Mouse (Mus musculus) brain, embryonic 18.5 days (tissue): Measurements from ENCODE around the gene Gm20388.

Source experiments
- DNase-seq: peaks from one replicate; pipeline ENCODE4 v3.0.0-alpha.2; 2012; ENCODE audit warnings: low read depth, low spot score

Gm20388 gene

DNA sequence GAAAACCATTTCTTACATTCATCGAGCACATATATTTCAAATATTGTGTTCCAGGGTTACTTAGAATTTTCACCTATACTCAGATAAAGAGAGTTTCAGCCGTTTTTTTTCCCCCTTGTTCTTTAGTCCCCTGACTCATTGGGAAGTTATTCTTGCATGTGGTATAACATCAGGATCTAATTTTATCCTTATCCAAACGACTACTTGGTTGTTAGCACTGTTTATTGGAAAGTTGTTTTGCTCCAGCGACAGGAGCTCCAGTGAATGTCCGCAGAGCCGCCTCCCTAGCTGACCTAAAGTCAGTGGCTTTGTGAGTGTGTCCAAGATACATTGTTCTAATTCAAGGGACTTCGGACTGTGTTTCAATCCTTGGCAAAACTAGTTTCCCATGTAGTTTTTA, 3723.2 kb downstream of the Gm20388 start:
- no peak for DNase-seq

DNA sequence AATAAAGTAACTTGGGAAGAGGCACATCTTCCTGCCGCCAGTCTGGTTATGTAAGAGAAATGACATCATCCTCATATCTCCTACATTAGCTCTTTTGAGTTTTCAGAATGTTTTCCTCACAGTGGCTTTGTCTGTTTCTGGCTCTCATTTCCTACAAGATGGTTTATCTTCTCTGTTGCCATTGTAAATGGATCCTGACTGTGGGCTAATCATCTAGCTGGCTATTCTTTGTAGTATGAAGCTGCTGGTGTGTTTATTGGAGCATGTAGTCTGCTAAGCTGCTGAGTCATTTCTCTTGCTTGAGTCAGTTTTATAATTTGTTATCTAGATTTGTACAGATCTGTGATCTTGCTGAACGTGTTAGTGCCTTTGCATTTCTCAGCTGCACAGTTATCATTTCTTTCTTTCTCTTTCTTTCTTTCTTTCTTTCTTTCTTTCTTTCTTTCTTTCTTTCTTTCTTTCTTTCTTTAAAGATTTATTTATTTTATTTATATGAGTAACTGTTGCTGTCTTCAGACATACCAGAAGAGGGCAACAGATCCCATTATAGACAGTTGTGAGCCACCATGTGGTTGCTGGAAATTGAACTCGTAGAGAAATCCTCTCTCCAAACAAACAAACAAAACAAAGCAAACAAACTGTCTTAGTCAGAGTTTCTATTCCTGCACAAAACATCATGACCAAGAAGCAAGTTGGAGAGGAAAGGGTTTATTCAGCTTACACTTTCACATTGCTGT, 3723.9 kb downstream of the Gm20388 start:
- DNase-seq: no peak

DNA sequence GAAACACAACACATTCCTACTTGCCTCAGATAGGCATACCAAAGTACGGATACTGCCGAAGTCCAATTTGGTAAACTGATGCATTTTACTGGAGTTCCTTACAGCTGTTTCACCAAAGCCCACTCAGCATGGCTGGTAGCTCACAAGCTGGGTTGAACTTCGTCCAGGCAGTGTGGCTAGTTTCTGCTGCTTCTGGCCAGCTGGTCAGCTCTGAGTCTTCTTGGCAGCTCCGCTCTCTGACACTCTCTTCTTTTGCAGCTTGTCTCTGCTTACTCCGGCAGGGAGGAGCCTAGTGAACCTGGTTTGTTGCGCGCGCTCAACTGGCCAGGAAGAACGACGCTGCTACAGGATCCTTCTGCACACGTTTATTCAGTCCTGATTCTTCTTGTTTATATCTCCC, 3725.0 kb downstream of the Gm20388 start:
- DNase-seq: no peak

DNA sequence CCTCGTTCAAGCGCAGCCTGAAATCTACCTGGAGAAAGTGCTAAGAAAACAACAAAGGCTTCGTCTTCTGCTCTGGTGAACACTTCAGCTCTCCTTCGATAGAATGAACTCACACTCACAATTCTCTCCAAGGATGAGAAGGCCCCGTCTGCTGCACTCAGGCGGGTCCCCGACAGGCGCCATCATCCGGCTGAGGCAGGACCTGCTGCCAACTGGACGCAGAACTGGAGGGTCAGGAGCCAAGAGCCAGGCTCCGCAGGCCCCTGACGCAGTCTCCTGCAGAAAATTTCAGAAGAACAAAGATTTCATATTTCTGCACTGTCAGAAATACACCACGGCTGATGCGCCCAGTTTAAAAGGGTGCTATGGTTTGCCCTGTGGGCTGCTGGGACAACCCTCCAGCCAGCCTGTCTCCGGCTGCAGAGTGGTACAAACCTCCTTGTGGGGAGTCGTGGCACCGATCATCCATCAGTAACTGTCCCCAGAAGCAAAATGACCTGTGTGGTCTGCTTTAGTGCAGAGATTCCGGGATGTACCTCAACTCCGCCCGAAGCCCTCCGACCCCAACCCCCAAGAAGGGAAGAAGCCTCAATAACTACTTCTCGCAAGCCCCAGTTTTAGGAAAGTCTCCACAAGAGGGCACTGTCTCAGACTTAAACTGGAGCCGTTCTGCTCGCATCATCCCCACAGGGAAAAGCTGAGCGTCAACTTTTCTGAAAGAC, 3732.8 kb downstream of the Gm20388 start:
- DNase-seq: no peak

DNA sequence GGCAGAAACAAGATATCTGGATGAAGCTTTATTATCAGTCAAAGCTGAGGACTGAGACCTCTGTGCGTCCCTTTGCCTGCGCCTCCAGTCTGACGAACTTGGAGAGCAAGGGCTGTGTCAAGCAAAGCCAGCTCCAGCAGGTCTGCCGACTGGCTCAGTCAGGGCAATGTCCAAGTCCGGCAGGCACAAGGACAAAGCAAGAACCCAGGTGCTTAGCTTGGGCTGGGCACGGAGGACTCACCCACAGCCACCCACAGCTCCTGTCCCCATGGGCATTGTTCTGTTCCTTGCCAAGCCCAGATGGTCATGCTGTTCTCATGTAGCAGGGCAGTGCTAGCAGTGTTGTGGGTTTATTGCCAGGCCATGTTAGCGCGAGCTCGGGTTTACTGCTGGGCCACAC, 3734.6 kb downstream of the Gm20388 start:
- no peak for DNase-seq

DNA sequence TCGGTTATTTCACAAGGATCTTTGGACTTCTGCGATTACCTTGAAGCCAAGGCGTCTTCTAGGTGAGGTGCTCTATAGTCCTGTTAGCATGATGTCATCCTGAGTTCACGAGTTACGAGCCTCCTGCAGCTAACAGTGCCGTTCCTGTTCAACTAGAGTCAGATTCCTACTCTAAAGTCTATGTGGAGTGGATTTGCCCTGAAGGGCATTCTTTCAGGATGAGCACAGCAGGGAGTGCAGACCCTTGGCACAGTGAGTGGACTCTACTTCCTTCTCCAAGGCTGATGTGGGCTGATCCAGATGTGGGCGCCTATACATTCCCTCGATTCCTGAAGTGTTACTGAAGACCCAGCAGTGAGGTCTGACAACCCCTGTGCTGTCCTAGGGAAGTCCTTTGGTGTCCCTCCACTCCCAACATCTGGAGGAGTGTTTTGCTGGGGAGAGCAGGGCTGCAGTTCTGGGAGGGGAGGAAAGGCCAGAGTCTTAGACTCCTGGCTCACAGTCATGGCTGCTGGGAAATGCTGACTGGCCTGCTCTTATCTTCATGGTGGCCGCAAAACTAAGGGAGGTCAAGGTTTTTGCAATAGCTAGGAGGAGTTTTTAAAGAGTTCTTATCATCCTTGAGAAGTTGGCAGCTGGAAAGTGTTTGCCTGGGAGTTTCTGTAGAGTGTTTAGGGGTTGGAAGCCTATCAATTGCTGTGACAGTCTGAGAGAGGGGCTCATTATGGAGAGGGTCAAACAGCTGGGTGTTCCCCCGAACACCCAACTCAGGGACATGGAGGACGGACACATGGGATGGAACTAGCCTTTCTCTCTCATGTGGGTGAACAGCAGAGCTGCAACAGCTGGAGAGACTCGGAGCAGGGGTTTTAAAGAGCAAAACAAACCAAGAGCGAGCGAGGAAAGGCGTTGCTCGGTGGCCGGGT, 3737.9 kb downstream of the Gm20388 start:
- no peak for DNase-seq

DNA sequence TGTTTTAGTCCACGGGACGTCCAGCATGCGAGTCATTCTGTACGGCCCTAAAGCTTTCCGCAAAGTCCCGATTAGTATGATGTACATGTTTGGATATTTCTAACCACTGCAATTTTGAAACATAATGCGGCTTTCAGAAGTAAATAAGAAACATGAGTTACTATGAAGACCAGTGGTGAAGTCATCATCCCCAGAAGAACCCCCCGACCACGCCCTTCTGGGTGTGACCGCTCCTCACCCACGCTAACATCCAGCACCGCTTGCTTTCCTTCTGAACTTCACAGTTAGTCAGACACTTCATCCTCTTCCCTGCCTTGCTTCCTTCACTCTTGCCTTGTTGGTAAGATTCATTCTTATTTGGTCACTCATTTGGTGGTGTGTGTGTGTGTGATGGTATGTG, 3738.8 kb downstream of the Gm20388 start:
- no peak for DNase-seq

DNA sequence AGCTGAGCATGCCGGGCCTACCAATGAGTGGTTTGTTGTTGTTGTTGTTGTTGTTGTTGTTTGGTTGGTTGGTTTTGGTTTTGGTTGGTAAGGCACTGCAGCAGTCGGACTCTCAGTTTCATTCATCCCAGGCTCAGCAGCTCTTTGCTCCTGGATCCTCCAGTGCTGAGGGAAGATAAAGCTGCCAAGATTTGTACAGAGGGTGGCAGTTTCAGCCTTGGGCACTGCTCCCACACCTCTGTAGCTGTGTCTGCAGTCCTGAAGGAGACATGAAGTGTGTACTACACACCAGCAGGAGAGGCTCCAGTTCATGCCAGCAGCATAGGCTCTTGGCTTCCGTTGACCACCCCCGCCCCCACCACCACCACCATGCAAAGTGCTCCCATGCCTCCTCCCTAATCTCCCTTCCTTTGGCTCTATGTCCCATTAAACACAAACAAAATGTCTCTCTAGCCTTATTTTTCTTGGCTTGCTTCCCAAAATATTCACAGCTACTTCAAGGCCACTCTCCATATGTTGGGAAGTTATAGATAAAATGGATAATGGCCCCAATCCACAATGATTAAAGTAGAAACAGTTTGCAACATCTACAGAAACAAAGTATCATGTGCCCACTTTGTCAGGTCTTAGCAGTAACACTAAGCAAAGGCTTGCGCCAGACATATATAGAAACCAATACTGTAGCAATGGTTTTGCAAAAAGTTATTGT, 3740.9 kb downstream of the Gm20388 start:
- DNase-seq: no peak

DNA sequence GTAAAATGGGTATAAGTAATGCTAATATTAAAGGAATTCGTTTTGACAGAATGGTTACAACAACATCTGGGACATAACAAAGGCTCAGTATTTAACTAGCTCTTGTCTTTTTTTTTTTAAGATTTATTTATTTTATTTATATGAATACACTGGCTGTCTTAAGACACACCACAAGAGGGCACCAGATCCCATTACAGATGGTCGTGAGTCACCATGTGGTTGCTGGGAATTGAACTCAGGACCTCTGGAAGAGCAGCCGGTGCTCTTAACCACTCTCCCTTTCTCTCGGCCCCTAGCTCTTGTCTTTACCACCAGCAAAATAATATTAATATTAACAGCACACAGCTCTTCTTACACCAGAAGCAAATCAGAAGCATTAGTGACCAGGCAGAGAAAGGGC, 3742.0 kb downstream of the Gm20388 start:
- no peak for DNase-seq

DNA sequence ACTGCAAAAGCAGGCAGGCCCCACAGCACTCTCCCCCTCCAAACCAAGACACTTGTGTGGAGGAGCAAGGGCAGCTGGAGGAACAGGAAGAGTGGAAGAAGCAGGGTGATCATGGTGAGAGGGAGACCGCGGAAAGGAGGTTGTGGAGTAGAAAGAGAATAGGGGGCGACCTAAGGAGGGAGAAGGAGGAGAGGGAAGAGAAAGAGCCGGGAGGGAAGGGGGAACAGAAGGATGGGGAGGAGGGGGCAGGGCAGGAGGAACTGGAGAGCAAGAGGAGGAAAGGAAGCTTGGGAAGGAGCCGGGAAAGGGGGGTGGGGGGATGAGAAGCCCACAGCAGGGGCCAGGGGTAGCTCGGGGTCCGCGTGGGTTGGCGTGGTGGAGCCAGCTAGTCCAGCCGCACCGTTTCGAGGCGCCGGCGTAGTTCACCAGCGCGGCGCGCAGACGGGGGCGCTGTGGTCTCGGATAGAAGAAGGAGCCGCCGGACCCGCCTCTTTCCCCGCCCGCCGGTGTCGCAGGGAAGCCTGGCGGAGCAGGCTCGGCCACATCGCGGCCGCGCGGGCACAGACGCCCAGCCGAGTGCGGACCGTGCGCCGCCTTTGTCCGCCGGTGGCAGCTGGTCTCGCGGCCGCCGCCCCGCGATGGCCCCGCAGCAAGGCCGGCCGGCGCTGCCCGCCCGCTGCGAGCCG, 3742.8 kb downstream of the Gm20388 start, which contains the start of gene Rhou:
Gene Rhou (plus strand): TSS at position 622 of the 686 bp plus-strand sequence.
- peak; percentile 70 for DNase-seq

DNA sequence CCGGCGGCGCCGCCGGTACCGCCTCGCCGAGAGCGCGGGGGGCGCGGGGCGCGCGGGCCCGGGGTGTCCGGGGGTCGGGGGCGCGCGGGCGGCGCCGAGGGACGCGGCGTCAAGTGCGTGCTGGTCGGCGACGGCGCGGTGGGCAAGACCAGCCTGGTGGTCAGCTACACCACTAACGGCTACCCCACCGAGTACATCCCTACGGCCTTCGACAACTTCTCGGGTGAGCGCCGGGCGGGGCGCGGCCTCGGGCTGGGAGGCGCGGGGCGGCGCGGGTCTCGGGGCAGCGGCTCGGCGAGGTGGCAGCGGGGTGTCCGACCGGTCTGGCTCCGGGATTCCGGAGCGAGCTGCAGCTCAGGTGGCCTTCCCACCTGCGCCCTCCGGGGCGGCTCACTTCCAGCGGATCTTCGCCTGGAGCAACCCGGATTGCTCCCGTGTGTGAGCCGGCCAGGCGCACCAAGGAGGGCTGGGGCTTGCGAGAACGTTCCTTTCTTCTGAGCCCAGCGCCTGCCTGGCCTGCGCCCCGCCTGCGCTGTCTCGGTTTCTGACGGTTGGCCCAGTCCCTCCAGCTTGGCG, 3743.4 kb downstream of the Gm20388 start:
- DNase-seq: no peak

DNA sequence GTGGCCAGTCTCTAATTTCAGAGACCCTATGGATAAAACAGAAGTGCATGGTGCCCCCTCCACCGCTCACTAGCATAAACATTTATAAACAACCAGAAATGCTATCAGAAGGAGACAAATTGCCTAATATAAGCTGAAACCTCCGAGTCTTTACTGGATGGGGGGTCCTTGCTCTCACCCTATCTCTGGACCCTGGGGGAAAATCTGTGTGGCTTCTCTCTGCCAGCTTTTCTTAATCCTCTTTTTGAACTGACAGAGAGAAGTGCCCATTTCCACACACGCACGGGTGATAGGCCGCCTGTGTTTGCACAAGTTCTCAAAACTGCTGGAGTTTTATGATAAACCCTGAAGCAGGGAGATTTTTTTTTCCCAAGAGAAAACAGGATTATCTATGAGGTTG, 3744.1 kb downstream of the Gm20388 start:
- no peak for DNase-seq

DNA sequence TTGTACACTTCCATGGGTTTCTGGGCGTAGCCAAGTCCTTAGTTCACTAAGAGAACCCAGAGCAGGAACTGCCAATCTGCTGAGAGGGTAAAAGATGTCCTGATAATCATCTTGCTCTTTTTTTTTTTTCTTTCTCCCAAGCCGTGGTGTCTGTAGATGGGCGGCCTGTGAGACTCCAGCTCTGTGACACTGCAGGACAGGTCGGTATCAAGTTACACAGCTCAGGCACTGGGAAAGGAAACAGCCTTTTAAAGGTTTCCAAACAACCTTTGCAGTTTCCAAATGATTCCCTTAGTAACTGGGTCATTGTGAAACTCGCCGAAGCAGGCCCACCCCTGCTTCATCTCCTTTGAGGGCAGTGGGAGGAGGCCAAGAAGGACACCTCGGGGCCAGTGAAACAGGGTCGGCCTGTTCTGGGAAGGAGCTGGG, 3744.7 kb downstream of the Gm20388 start:
- DNase-seq: no peak

DNA sequence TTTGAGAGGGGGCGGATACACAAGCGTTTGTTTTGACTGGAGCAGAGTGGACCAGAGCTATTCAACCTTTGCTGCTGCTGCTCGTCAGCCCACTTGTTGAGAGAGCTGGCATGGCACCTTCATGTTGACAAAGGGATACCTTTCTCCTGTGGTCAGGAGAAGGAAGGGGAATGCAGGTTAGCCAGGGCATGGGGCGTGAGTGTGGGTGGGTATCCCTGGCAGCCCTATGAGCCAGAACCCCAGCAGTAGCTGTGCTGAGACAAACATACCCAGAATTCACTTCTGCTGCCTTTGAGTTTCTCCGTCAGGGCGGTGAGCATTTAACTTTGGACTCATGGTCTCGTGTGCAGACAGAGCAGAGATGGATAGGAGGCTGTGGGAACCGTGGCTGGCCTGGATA, 3747.2 kb downstream of the Gm20388 start:
- DNase-seq: no peak

DNA sequence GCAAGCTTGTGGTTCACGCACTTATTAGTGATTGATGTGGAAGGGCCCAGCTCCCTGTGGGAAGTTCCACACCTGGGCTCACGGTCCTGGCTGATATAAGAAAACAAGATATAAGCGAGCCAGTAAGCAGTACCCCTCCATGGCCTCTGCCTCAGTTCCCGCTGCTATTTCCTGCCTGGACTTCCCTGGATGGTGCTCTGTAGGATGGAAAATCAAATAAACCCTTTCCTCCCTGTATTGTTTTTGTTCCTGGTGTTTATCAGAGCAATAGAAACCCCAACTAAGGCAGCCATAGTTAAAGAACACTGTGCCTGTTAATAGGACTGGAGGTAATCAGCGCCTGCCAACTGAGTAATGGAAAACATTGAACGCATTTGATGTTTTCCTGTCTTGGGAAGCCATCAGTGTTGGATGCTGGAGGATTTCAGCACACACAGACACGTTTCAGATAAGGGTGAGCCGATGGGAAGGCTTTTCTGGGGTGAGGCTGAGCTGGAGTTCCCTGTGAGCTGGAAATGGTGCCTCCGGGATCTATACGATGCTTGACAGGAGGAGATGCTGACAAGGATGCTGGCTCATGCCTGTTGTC, 3748.9 kb downstream of the Gm20388 start:
- DNase-seq: no peak

DNA sequence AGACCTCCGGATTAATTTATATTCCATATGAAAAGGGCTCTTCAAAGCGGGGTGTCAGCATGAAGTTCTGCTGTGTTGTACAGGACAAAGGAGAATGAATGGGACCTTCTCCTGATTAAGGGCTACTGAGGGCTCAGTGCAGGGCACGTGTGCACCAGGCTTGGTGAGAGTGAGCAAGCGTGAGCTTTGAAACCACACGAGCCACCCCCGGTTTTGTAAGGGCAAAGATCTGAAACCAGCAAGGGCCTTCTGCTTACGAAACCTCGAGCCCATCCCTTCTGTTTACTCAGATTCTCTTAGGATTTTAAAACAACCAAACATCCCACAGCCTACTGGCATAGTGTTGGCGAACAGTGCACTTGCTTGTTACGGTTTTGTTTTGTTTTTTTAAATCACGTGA, 3750.9 kb downstream of the Gm20388 start:
- no peak for DNase-seq

DNA sequence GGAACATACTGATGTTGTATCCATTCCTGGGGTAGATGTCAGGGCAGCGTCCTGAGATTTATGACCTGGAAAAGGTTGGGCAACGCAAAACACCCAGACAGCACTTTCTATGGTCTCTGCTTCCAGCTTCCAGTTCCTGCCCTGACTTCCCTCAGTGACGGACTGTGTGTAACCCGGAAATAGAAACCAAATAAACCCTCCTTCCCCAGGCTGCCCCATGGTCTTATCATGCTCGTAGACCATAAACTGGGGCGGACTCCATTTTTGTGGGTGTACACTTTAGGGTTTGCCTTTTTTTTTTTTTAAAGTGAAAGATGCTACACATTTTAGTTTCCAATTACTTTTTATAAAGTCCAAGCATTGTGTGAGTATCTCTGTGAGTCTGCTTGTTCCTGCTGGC, 3754.9 kb downstream of the Gm20388 start:
- no peak for DNase-seq

DNA sequence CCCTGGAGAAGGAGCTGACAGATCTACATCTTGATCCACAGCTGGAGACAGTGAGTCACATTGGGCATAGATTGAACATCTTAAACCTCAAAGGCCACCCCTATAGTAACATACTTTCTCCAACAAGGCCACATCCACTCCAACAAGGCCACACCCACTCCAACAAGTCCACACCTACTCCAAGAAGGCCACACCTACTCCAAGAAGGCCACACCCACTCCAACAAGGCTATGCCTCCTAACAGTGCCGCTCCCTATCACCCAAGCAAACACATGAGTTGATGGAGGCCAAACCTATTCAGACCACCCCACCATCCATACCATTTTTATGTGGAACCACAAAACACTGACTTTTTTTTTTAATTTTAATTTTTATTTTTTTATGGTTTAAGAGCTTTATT, 3756.2 kb downstream of the Gm20388 start:
- no peak for DNase-seq

DNA sequence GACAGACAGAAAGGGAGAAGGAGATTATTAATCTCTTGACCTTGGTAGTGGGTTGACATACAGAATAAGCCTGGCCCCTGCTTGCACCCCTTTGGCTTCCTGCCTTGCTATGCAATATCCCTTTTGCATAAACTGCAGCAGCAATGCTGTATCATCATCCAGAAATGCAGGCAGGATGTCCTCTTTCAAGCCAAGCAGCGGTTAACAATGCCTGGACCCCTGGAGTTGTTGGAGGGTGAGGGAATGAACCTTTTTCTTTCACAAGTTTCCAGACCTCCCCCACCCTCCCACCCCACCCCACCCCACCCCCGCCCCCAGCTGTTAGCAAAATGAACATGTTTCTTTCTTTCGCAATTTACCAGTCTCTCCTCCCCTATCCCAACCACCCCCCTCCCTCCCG, 3758.0 kb downstream of the Gm20388 start:
- DNase-seq: no peak

DNA sequence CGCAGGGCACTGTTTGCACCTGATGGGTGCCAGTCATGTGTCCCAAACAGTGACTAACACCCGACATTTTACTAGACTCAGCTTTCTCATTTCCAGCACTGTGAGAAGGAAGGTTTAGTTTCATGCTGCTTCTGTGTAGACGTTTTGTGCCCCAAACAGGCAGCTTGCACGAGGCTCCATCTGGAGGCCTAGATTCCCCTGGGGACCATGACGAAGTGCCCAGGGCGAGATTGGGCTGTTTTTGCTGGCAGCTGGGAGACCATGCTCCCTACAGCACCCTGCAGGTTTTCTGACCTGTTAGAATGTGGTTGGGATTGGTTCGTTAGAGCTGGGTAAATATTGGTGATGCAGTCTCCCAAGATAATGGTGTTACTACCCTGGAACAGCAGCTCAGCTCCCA, 3760.1 kb downstream of the Gm20388 start:
- no peak for DNase-seq
